Mouse (Mus musculus) heart, embryonic 14.5 days (tissue): ENCODE data around the gene Igfals. TPM values are rescaled to one million over a fixed set of nuclear protein-coding genes. Genes with fewer than 3 reads are reported as not detected.

Experiments used
- ATAC-seq: fragments of 200-750 bp; cut with Nextera tagmentation; 2 replicates; pipeline ENCODE4 v1.8.0; 2017; ENCODE audit warnings: low read depth, moderate TSS enrichment; ENCODE audit not compliant: insufficient number of reproducible peaks, insufficient read depth, low FRiP score
- H3K27ac ChIP-seq, 2 experiments: fragments of 200-500 bp in 1 of 2; fragments of 300-500 bp in 1 of 2; sonication (generic) in 1 of 2; replicated peaks in 1 of 2; 2 replicates each; pipeline ENCODE4 v1.5.1; 2012 to 2014; ENCODE audit warnings: low read depth in 2 of 2, low read length in 2 of 2, control low read depth in 1 of 2, mild to moderate bottlenecking in 1 of 2, mixed read lengths in 1 of 2; ENCODE audit not compliant: control insufficient read depth in 1 of 2, insufficient read depth in 1 of 2
- H3K27me3 ChIP-seq: fragments of 300-500 bp; sonication (generic); 2 replicates; pipeline ENCODE4 v1.6.1; 2014; ENCODE audit warnings: mild to moderate bottlenecking, low read length, control low read depth; ENCODE audit not compliant: control insufficient read depth, insufficient read depth
- H3K36me3 ChIP-seq: fragments of 300-500 bp; sonication (generic); 2 replicates; pipeline ENCODE4 v1.6.1; 2014; ENCODE audit warnings: mild to moderate bottlenecking, control low read depth, low read length, mixed read lengths; ENCODE audit not compliant: control insufficient read depth, insufficient read depth
- H3K4me1 ChIP-seq, 2 experiments: fragments of 200-500 bp in 1 of 2; fragments of 300-500 bp in 1 of 2; sonication (generic) in 1 of 2; 2 replicates each; pipeline ENCODE4 v1.6.1; 2012 to 2014; ENCODE audit warnings: low read length in 2 of 2, control low read depth in 1 of 2, mixed read lengths in 1 of 2; ENCODE audit not compliant: control insufficient read depth in 2 of 2, insufficient read depth in 2 of 2
- H3K4me2 ChIP-seq: fragments of 300-500 bp; sonication (generic); 2 replicates; pipeline ENCODE4 v1.6.1; 2014; ENCODE audit warnings: mild to moderate bottlenecking, low read length
- H3K4me3 ChIP-seq, 2 experiments: fragments of 200-500 bp in 1 of 2; fragments of 300-500 bp in 1 of 2; sonication (generic) in 1 of 2; 2 replicates each; pipeline ENCODE4 v1.5.1; 2012 to 2014; ENCODE audit warnings: low read length in 2 of 2, mild to moderate bottlenecking in 2 of 2, control low read depth in 1 of 2, low read depth in 1 of 2, moderate library complexity in 1 of 2; ENCODE audit not compliant: control insufficient read depth in 1 of 2, insufficient read depth in 1 of 2
- H3K9ac ChIP-seq: fragments of 300-500 bp; sonication (generic); 2 replicates; pipeline ENCODE4 v1.6.1; 2014; ENCODE audit warnings: mild to moderate bottlenecking, low read length
- H3K9me3 ChIP-seq: fragments of 300-500 bp; sonication (generic); 2 replicates; pipeline ENCODE4 v1.6.1; 2016; ENCODE audit warnings: low read length, control low read depth; ENCODE audit not compliant: control insufficient read depth
- WGBS: fragments of 180-500 bp; shearing (Covaris S2); extraction: QIAGEN DNeasy Blood & Tissue Kit; methylation state at CpG from one replicate; pipeline ENCODE4 v1.1.7; 2014; 5-methylcytosine and 5-hydroxymethylcytosine counted together
- polyA plus RNA-seq: library from polyadenylated mRNA; unstranded; fragments of >200 nt; fragmentation: Nextera tagmentation; extraction: Ambion mirVana; gene quantifications from 2 replicates; pipeline ENCODE4 v1.2.1, GENCODE M21; 2014

Igfals gene
- not detected in 2 replicates for polyA plus RNA-seq

DNA sequence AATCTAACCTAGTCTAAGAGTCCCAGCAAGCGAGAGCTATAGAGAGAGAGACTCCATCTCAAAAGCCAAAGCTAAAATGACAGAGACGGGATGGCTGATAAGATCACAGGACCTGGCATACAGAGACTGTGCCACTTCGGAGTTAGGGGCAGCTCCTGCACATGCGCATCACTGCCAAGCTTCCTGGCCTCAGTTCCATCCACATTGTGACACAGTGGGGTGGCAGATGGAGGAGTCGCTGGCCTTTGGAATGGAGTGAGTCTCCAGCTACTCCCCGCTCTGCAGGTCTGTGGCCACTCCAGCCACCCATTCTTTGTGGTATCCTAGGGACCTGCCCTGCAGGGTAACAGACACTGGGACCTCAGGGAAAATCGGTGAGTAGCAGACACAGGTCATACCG lies at the start of gene Igfals:
Gene Igfals, plus strand, starts transcription at position 222 of the 400 bp plus-strand sequence.
- Histone ChIP-seq H3K4me3 (no peak within 1 kb of the TSS), H3K4me2 (no peak within 1 kb of the TSS), H3K4me1 (no peaks in the 10 kb centered on the region), H3K27ac (no peak within 1 kb of the TSS), H3K27me3 (no peaks in the 10 kb centered on the region), H3K36me3 (peaks cover 40% of the 10 kb centered on the region), H3K9me3 (no peaks in the 10 kb centered on the region), H3K9ac (no peak within 1 kb of the TSS)
- 86% methylated on average over 8 of the region's 8 CpGs for WGBS
- ATAC-seq: no peak

- no peaks in the 10 kb centered on the region for H3K36me3 ChIP-seq
- H3K27me3 ChIP-seq: peaks cover 6% of the 10 kb centered on the region; the same call in 1 of the 2 replicates
- H3K9ac ChIP-seq: no peak overlapping the region
- no peak overlapping the region for H3K4me2 ChIP-seq
- H3K4me1 ChIP-seq: no peaks in the 10 kb centered on the region
- no peak for ATAC-seq
- no peak overlapping the region for H3K4me3 ChIP-seq
- H3K27ac ChIP-seq: no peak overlapping the region
- WGBS: 28% methylated on average over 1 of the region's 1 CpGs
- H3K9me3 ChIP-seq: no peaks in the 10 kb centered on the region
Measured at GRCm38 (mm10) chr17:24817503-24817902, 48.3 kb upstream of the Igfals start.

- H3K36me3 ChIP-seq: no peaks in the 10 kb centered on the region
- no peak overlapping the region for H3K9ac ChIP-seq
- H3K27me3 ChIP-seq: peaks cover 5% of the 10 kb centered on the region; the same call in 1 of the 2 replicates
- WGBS: 43% methylated on average over 6 of the region's 6 CpGs
- no peak overlapping the region for H3K4me3 ChIP-seq
- H3K4me1 ChIP-seq: no peaks in the 10 kb centered on the region
- H3K27ac ChIP-seq: no peak overlapping the region
- H3K4me2 ChIP-seq: no peak overlapping the region
- ATAC-seq: no peak
- H3K9me3 ChIP-seq: no peaks in the 10 kb centered on the region
Measured at GRCm38 (mm10) chr17:24818172-24818571, 47.6 kb upstream of the Igfals start.

DNA sequence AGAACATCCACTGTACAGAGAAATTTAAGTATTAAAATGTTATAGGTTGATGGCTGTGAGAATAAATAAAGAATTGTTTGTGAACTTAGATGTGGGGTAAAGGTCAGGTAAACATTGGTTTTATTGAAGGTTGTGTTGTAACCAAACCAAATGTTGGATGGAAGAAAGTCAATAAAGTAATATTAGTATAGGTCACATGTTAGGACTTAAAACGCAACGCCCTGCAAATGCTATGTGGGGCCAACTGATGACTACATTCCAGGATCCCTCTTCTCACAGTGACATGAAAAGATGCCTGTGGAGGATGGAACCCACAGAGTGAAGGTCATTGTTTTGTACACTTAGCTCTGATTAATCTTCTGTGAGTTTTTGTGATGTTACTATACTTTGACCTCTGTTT lies 46.3 kb upstream of the Igfals start:
- Histone ChIP-seq H3K9ac (no peak overlapping the region), H3K27ac (no peak overlapping the region), H3K4me3 (no peak overlapping the region), H3K4me2 (no peak overlapping the region), H3K4me1 (no peaks in the 10 kb centered on the region), H3K9me3 (no peaks in the 10 kb centered on the region), H3K36me3 (no peaks in the 10 kb centered on the region), H3K27me3 (no peaks in the 10 kb centered on the region)
- 65% methylated on average over 2 of the region's 2 CpGs for WGBS
- ATAC-seq: no peak

GRCm38 (mm10) chr17:24821351-24822280 lies 44.2 kb upstream of the Igfals start:
- no peak overlapping the region for H3K4me3 ChIP-seq
- H3K9ac ChIP-seq: no peak overlapping the region
- no peak overlapping the region for H3K4me2 ChIP-seq
- no peaks in the 10 kb centered on the region for H3K27me3 ChIP-seq
- H3K9me3 ChIP-seq: no peaks in the 10 kb centered on the region
- no peaks in the 10 kb centered on the region for H3K36me3 ChIP-seq
- no peak for ATAC-seq
- WGBS: 41% methylated on average over 3 of the region's 3 CpGs
- no peak overlapping the region for H3K27ac ChIP-seq
- H3K4me1 ChIP-seq: no peaks in the 10 kb centered on the region

DNA sequence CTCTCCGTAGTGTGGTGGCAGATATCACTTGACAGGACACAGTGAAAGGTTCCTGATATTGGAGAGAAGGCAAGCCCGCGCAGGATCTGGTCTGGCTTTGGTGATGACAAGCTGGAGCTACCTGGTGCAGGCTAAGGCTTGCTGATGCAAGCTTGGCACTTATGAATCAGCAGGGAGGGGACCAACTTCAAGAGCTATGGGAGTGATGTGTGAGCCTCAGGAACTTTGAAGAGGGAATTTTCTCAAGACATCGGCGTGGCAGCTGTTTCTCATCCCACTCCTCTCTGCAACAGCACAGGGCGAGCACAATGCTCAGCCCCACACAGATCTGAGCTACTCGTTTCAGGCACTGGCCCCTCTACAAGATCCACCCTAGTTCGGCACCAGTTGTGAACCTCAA lies 26.0 kb upstream of the Igfals start, which contains the start of gene Hagh:
Gene Hagh, plus strand, starts transcription at position 302 of the 400 bp plus-strand sequence.
- Histone ChIP-seq H3K27ac (no peak within 1 kb of the TSS), H3K27me3 (peaks cover 4% of the 10 kb centered on the region; the same call in 1 of the 2 replicates), H3K4me1 (0 out of 4 replicates have a peak, but pooled peaks cover 0 to 2% of the 10 kb centered on the region in 2 experiments), H3K36me3 (no peaks in the 10 kb centered on the region), H3K4me3 (no peak within 1 kb of the TSS), H3K9ac (no peak within 1 kb of the TSS), H3K4me2 (no peak within 1 kb of the TSS), H3K9me3 (no peaks in the 10 kb centered on the region)
- WGBS: 42% methylated on average over 8 of the region's 8 CpGs
- ATAC-seq: no peak

DNA sequence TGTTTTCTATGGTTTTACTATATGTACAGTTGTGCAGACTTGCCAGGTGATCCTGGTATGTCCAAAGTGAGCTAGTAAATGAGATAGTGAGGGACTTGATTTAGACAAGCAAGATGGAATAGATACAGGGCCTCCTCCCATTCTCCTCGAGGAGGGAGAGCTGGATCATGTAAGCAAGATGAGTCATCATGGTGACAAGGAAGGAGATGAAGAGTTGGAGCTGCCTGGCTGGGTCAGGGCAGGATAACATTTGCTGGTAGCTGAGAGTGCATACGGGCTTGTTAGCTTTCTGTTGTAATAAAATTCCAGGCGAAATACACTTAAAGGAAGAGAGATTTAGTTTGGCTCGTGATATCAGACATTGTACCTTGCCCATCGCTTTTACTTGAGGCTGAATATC lies 25.5 kb upstream of the Igfals start:
- H3K9ac ChIP-seq: no peak overlapping the region
- no peak overlapping the region for H3K27ac ChIP-seq
- no peak overlapping the region for H3K4me2 ChIP-seq
- 47% methylated on average over 5 of the region's 5 CpGs for WGBS
- peaks cover 0 to 4% of the 10 kb centered on the region in 2 experiments; a peak in 2 of 4 replicates for H3K4me1 ChIP-seq
- H3K4me3 ChIP-seq: no peak overlapping the region
- peaks cover 3% of the 10 kb centered on the region; the same call in 1 of the 2 replicates for H3K27me3 ChIP-seq
- ATAC-seq: no peak
- H3K36me3 ChIP-seq: no peaks in the 10 kb centered on the region
- no peaks in the 10 kb centered on the region for H3K9me3 ChIP-seq
